Mouse (Mus musculus): ENCODE measurements around the gene Mcts2.
"Not testable (repeated sequence)": the region's sequence is repeated elsewhere in the genome, so short reads cannot be mapped to it uniquely, and the experiment has no call there.

Gene Mcts2

GRCm38 (mm10) chr2:152686806-152687267 is at the start of gene Mcts2:
Gene Mcts2, plus strand, starts transcription at chr2:152687035.
- DNase-seq, result peak; percentile 97 to 98

GRCm38 (mm10) chr2:152637381-152637780 is 49.5 kb upstream of the Mcts2 start:
- DNase-seq, result no peak

DNA sequence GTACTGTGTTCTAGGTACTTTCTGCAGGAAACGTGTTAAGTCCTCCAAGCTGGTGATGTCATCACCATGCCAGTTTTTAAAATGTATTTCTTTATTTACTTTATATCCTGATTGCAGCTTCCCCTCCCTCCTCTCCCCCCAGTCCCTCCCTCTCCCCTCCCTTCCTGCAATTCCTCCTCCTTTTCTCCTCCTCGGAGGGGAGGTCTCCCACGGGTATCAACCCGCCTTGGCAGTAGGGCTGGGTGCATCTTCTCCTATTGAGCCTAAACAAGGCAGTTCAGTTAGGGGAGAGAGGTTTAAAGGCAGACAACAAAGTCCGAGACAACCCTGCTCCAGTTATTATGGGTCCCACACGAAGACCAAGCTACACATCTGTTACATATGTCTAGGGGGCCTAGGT is 48.0 kb upstream of the Mcts2 start:
- DNase-seq, result no peak

DNA sequence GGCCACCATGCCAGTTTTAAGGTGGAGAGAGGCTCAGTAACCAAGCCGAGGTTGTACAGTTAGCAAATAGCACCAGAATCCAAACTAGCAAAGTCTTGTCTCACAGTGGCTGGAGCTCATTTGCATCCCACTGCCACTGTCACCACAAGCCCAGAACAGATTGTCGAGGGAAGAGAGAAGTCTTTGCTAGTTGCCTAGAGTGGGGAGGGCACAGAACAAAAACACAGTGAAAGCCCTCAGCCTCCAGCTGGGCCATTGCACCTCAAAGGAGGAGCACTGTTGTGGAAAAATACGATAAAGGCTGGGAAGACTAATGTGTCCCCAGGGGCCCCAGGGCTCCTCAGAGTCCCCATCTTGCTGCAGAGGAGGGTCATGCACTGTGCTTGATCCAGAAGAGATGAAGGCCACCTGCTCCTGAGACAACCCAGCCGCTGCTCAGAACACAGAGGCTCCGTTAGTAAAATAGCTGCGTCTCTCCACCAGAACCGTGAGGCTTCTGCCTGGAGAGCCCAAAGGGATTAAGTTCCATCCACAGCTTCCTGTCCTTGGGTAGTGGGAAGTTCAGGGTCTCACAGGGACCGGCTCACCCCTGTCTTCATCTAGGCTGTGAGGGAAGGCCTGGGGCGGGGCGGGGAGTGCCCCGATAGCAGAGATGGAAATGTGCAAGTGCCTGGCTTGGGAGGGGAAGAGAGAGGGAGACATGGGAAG is 47.3 kb upstream of the Mcts2 start:
- DNase-seq, result no peak

DNA sequence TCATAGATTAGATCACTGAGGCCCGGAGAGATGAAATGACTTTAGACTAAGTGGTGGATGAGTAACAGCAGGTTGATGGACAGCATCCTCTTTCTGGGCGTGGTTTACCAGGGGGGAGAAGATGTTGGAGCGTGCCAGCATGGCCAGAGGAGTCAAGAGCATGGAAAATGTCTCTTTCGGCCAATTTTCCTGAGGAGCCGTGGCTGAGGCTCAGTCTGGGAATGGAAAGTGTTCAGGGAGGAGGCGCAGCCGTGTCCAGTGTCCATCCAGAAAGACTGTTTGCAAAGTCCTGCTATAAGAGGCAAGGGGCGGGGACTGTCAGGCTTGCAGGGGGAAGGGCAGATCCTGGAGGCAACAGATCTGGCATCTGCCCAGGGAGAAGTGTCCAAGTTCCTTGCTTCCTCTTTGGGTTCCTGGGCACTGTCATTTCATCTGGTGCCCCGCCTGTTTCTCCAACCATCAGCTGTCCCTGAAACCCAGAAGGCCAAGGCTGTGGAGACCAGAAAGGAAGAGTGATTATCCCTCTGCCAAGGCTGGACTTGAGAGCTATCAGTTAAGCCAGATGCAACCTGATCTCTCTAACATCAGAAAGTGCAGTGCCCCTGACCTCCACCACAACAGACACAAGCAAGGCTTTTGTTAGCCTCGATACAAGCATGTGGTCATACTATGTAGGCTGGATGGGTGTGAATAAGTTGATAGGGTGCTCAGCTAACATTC is 33.8 kb upstream of the Mcts2 start:
- peak; percentile 30 to 50 for DNase-seq

GRCm38 (mm10) chr2:152653874-152654715 is 32.7 kb upstream of the Mcts2 start:
- peak; percentile 51 to 57 for DNase-seq

GRCm38 (mm10) chr2:152657398-152657797 is 29.4 kb upstream of the Mcts2 start:
- DNase-seq, result peak in 1 of 2 experiments; percentile 48

DNA sequence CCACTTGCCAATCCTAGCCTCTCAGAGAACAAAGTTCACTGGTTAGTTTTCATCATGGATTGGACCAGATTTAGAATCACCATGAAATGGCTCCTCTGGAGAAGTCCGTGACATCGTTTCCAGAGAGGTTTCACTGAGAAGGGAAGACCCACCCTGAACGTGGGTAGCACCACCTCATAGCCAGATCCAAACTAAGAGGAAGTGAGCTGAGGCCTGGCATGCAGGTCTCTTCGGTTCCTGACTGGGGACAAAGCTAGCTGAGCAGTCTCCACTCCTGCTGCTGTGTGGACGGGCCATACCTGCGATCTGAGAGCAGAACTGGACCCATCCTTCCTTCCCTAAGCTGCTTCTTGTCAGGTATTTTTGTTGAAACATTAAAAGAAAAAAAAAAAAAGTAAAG is 25.7 kb upstream of the Mcts2 start:
- DNase-seq, result no peak

DNA sequence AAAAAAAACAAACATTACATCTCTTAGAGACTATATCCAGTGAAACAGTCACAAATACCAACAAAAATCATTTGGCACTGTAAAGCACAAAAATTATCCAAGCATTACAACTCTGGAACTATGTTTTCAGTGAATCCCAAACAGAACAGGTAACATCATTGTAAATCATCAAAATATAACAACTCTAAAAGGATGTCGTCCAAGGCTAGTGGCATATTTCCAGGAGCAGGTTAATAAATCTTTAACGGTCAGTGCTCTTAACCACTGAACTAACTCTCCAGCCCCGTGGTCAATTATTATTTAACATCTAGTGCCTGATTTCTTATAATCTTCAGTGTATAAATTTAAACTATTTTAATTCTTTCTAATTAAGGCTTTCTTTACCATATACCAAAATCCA is 20.6 kb upstream of the Mcts2 start:
- not testable (repeated sequence) for DNase-seq

- peak; percentile 95 to 96 for DNase-seq
These were observed 17.6 kb upstream of the Mcts2 start, which contains the start of gene H13 for GRCm38 (mm10) chr2:152669256-152669638. Gene H13, plus strand, starts transcription at chr2:152669461.

- DNase-seq, result no peak
These were observed 17.0 kb upstream of the Mcts2 start for GRCm38 (mm10) chr2:152669639-152670484.

DNA sequence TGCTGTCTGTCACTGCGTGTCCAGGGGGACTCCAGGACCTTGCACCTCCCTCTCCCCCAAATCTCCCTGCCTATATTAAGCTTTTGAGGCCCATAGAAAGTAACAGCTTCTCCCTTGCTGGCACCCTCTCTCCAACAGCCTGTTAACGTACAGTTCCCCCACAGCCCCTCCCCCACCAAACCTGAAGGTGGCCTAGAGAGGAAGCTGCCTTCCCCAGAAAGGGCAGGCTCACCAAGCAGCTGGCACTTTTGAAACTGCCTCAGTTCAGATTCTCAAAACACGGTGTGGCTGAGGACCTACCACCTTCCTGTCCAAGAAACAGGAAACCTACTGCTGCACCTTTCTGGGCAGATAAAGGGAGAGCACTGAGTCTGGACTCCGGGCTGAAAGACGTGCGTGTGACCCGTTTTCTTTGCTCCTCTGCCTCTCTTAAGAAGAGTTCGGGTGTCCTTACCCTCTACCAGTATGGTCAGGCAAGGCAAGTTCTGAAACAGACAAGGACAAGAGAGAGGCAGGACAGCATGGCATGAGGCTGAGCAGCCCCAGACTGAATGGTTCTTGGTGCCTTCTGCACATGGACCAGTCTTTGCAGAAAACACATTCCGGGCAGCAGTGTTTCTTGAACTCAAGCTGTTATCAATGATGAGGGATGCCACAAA is 15.7 kb upstream of the Mcts2 start:
- DNase-seq, result peak in 1 of 2 experiments; percentile 59

DNA sequence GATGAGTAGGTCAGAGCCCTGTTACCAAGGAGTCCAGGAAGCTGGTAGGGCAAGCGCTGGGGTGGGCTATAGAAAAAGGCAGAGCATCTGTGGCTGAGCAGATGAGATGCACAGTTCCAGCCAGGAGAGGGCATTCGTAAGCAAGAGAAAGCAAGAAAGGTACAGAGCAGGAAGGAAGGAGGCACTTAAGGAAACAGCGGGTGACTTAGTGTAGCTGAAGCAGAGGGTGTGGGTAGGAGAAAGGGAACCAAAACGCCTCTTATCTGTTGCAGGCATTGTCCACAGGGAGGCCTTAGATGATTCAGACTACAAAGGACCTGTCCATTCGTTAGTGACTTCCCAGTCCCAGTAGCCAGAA is 15.2 kb upstream of the Mcts2 start:
- peak; percentile 61 to 68 for DNase-seq

DNA sequence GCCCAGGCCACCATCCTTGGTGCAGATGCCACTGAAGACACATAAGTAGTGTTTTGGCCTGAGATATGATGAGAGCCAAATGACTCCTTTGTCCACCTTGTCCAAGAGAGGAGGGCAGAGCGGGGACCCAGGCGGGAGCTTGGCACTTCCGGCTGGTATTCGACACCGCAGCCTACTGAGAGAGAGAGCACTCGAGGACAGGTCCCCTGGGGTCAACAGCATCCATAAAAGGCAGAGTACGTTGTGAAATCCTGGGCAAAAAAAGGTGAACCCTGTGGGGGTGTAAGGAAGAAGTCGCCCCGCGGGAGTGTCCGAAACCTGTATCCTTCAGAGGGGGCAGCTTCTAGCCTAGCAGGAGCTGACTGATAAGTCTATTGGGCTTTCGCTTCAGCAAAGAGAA is 14.7 kb upstream of the Mcts2 start:
- no peak for DNase-seq

- DNase-seq, result peak in 1 of 2 experiments; percentile 20
These were observed 12.7 kb upstream of the Mcts2 start for GRCm38 (mm10) chr2:152674148-152674547.

- peak in 1 of 2 experiments; percentile 2 for DNase-seq
These were observed 11.5 kb upstream of the Mcts2 start for GRCm38 (mm10) chr2:152675252-152675791.

- peak; percentile 60 to 66 for DNase-seq
These were observed 8.5 kb upstream of the Mcts2 start for GRCm38 (mm10) chr2:152678302-152678701.

- DNase-seq, result peak in 1 of 2 experiments; percentile 29
These were observed 7.9 kb upstream of the Mcts2 start for GRCm38 (mm10) chr2:152678925-152679324.

DNA sequence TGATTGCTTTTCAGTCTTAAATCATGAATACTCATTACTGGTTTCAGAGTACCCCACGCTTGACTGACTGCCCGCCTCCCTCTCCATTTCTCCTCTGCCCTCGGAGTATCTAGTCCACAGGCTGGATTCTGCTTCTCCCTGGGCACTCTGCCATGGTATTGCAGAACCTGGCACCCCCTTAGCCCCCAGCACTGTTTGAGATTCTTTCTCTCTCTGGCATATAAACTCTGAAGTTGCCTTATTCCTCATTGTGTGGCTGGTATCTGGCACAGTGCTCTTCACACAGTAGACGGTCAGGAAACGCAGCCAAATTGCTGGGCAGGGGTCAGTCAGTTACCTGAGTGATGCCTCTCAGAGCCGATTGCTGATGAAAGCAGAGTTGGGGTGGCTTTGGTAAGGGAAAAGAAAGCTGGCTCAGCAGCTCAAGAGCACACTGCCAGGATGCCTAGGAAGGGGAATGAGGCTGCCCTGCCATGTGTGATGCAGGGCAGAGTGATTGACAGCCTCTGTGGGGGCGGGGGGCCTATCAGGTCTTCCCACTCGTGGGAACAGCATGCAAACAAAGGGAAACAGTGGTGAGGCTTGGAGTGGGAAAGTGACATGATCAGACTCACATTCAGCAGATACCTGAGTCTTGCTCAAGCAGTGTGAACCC is 7.0 kb upstream of the Mcts2 start:
- DNase-seq, result peak; percentile 29 to 31

DNA sequence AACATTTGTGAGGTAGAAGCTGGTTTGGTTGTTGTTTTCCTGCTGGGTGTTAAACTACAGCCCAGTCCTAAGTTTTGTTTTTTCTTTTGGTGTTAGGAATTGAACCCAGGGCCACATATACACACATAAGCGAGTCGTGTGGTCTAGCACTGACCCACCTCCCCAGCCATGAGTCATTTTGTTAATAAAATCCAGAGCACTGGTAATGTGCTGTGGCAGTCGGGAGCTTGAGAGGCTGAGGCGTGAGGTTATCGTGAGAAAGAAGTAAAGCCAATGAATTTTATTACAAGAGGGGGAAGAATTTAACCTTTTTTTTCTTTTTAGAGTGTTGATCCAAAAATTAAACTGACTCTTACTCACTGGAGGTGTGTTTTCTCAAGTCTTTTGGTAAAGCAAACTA is 3.7 kb upstream of the Mcts2 start:
- no peak for DNase-seq

DNA sequence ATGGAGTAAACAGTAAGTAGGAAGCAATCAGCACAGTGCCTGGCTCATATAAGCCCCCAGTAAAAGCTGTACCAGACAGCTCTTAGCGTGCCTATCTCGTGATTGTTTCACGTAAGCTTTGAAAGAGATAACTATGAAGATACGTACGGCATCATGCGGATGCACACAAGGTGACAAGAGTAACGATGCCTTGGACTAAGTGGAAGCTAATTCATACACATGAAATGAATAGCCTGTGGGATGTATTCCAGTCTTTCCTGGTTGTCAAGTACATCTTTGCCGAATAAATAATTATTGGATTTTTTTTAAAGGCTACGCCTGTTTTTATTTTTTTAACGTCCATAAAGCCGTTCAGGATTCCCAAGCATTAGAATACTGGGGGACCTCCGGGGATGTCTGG is 436 bp upstream of the Mcts2 start:
- no peak for DNase-seq
